Mouse (Mus musculus) thymus, postnatal 4 days (tissue): Measurements from ENCODE around the gene Tbx18.

ENCODE experiments used
- DNase-seq: peaks from one replicate; pipeline ENCODE4 v3.0.0; 2021

Tbx18 gene

DNA sequence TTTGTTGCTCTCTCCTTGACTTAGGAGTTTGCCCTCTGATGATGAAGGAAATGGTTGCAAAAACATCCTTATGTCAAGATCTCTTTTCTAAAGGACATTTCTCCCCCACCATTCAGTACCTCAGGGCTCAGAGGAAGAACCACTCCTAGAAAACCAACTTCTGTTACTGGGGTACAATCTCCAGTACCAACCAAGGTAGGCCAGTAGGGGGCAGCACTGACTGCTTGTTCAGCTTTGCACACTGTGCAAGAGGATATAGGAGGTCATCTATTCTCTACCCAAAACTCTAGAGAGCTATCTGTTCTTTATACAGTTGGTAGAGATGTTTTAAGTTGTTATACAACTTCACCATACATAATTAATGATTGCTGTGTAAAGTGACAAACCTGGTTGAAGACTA is 22.9 kb downstream of the Tbx18 start:
- peak; percentile 68 for DNase-seq

- no peak for DNase-seq
Observed at GRCm38 (mm10) chr9:87702267-87702666, 28.8 kb downstream of the Tbx18 start.

GRCm38 (mm10) chr9:87686981-87687380 is 44.1 kb downstream of the Tbx18 start:
- no peak for DNase-seq

DNA sequence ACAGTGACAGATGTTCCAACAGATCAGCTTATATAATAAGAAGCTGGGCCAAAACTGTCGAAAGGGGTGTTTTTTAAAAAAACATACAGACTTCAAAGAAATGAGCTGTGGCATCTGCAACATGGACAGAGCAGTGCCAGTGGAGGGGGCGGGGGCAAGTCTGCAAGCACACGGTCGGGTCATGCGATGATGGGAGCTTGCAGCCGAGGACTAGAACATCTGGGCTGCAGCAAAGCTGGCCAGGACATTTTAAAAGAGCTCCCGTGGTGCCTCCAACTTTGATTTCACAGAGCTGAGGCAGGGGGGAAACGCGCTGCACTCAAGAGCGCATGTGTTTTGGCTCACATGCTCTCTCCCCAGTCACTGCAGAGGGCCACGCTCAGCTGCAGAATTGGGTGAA is 48.8 kb downstream of the Tbx18 start:
- DNase-seq, result no peak
